Mouse (Mus musculus) frontal cortex, adult (tissue): ENCODE results near the gene Bend5.

Source experiments
- ATAC-seq: cut with Nextera tagmentation; 2 replicates; pipeline ENCODE4 v1.9.2; 2017; ENCODE audit warnings: mild to moderate bottlenecking, moderate library complexity, mixed read lengths; ENCODE audit not compliant: low TSS enrichment

Gene Bend5

GRCm38 (mm10) chr4:111442435-111443238 is 27.8 kb downstream of the Bend5 start:
- ATAC-seq: peak; percentile 41

GRCm38 (mm10) chr4:111443906-111444615 is 29.3 kb downstream of the Bend5 start:
- peak; percentile 76 for ATAC-seq

GRCm38 (mm10) chr4:111444616-111445160 is 29.9 kb downstream of the Bend5 start:
- ATAC-seq: no peak

GRCm38 (mm10) chr4:111447918-111448317 is 33.1 kb downstream of the Bend5 start:
- no peak for ATAC-seq

- ATAC-seq: no peak
Observed at GRCm38 (mm10) chr4:111448586-111448985, 33.8 kb downstream of the Bend5 start.

GRCm38 (mm10) chr4:111449442-111450199 is 34.8 kb downstream of the Bend5 start:
- ATAC-seq: peak; percentile 53

GRCm38 (mm10) chr4:111451283-111451918 is 36.6 kb downstream of the Bend5 start:
- no peak for ATAC-seq

GRCm38 (mm10) chr4:111452192-111452591 is 37.4 kb downstream of the Bend5 start:
- no peak for ATAC-seq

- ATAC-seq: no peak
Observed at GRCm38 (mm10) chr4:111453275-111453674, 38.5 kb downstream of the Bend5 start.

GRCm38 (mm10) chr4:111455621-111456020 is 40.8 kb downstream of the Bend5 start:
- ATAC-seq: no peak

GRCm38 (mm10) chr4:111457568-111457967 is 42.8 kb downstream of the Bend5 start:
- ATAC-seq: no peak

GRCm38 (mm10) chr4:111467293-111467773 is 52.5 kb downstream of the Bend5 start:
- peak; percentile 62 for ATAC-seq

- no peak for ATAC-seq
Observed at GRCm38 (mm10) chr4:111467796-111468195, 53.0 kb downstream of the Bend5 start.

- ATAC-seq: no peak
Observed at GRCm38 (mm10) chr4:111469847-111470246, 55.0 kb downstream of the Bend5 start.

- ATAC-seq: no peak
Observed at GRCm38 (mm10) chr4:111471726-111472125, 56.9 kb downstream of the Bend5 start.

GRCm38 (mm10) chr4:111472511-111472910 is 57.7 kb downstream of the Bend5 start:
- ATAC-seq: no peak

- ATAC-seq: no peak
Observed at GRCm38 (mm10) chr4:111473014-111473413, 58.2 kb downstream of the Bend5 start.

- ATAC-seq: no peak
Observed at GRCm38 (mm10) chr4:111475374-111475971, 60.7 kb downstream of the Bend5 start.

- ATAC-seq: no peak
Observed at GRCm38 (mm10) chr4:111477507-111477906, 62.7 kb downstream of the Bend5 start.

GRCm38 (mm10) chr4:111483499-111483898 is 68.7 kb downstream of the Bend5 start:
- ATAC-seq: no peak

- ATAC-seq: no peak
Observed at GRCm38 (mm10) chr4:111485189-111485588, 70.4 kb downstream of the Bend5 start.
